Mouse (Mus musculus) liver, adult 2 months (tissue): Measurements from ENCODE around the gene Rph3al. TPM values are rescaled to one million over a fixed set of nuclear protein-coding genes. Genes with fewer than 3 reads are reported as not detected.
A peak's percentile ranks its signal among the peaks of the same experiment; 100 is the strongest.

Experiments used
- DNase-seq: peaks from one replicate; pipeline ENCODE4 v3.0.0-alpha.2; 2011; ENCODE audit warnings: low read depth, low spot score; ENCODE audit errors: extremely low read depth
- H3K27ac ChIP-seq: fragments of 200-500 bp; replicated peaks from 2 replicates; pipeline ENCODE4 v1.5.1; 2012; ENCODE audit warnings: low read depth, mild to moderate bottlenecking, control low read depth, inconsistent platforms, low read length; ENCODE audit not compliant: insufficient read depth
- H3K27me3 ChIP-seq: fragments of 200-500 bp; 2 replicates; pipeline ENCODE4 v1.6.1; 2012; ENCODE audit warnings: mild to moderate bottlenecking, moderate library complexity, low read length, inconsistent platforms; ENCODE audit not compliant: control insufficient read depth, insufficient read depth
- H3K36me3 ChIP-seq: fragments of 200-500 bp; 2 replicates; pipeline ENCODE4 v1.6.1; 2012; ENCODE audit warnings: low read length, inconsistent platforms; ENCODE audit not compliant: control insufficient read depth, insufficient read depth
- H3K4me1 ChIP-seq: fragments of 200-500 bp; 2 replicates; pipeline ENCODE4 v1.6.1; 2011; ENCODE audit warnings: low read length; ENCODE audit not compliant: control insufficient read depth, insufficient read depth
- H3K4me3 ChIP-seq: fragments of 200-500 bp; 2 replicates; pipeline ENCODE4 v1.5.1; 2011; ENCODE audit warnings: low read depth, mild to moderate bottlenecking, control low read depth, low read length, moderate library complexity; ENCODE audit not compliant: insufficient read depth
- H3K79me2 ChIP-seq: fragments of 200-500 bp; 2 replicates; pipeline ENCODE4 v1.6.1; 2012; ENCODE audit warnings: inconsistent platforms, mild to moderate bottlenecking, low read length, moderate library complexity; ENCODE audit not compliant: control insufficient read depth, insufficient read depth
- H3K9ac ChIP-seq: fragments of 200-500 bp; 2 replicates; pipeline ENCODE4 v1.6.1; 2012; ENCODE audit warnings: low read depth, mild to moderate bottlenecking, control low read depth, inconsistent platforms, low read length
- CTCF ChIP-seq: fragments of 200-500 bp; IDR thresholded peaks from 2 replicates; pipeline ENCODE4 v1.5.1; 2011; ENCODE audit warnings: low read depth, low read length, control low read depth
- POLR2A ChIP-seq: fragments of 200-500 bp; IDR thresholded peaks from 2 replicates; pipeline ENCODE4 v1.6.1; 2011; ENCODE audit warnings: low read length, control low read depth; ENCODE audit not compliant: insufficient read depth; ENCODE audit errors: extremely low read depth
- WGBS: fragments of 180-500 bp; shearing (Covaris S2); methylation state at CpG from one replicate; pipeline ENCODE4 v1.1.7; 2018; 5-methylcytosine and 5-hydroxymethylcytosine counted together
- polyA plus RNA-seq: library from polyadenylated mRNA; depleted of rRNA; stranded (reverse); fragments of >200 nt; gene quantifications from 2 replicates; pipeline ENCODE4 v1.2.3, GENCODE M21; 2012
- total RNA-seq: library from RNA; depleted of rRNA; stranded (reverse); fragments of >200 nt; gene quantifications from 2 replicates; pipeline ENCODE4 v1.2.3, GENCODE M21; 2014

The Rph3al gene
- total and polyA plus RNA-seq, 2 experiments: 1.3 to 2.4 TPM

DNA sequence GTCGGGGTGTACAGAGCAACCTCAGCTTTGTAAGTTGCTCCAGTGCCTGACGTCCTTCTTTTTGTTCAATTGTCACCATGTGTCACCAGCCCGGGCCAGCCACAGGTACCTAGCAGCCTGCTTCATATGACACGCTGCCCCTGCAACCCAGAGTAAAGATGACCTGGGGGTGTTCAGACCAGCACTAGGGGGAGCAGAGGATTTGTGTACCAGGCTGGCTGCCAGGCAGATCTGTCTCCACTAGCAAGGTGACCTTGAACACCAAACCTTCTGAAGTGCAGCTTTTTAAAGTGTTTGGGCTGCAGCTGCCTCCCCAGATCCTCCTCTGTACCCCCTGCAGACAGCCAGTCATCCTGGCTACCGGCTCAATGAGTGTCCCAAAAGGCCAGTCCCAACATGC, 9.0 kb upstream of the Rph3al start:
- Histone ChIP-seq H3K4me3 (no peak overlapping the region), H3K79me2 (no peaks in the 10 kb centered on the region), H3K4me1 (no peaks in the 10 kb centered on the region), H3K36me3 (no peaks in the 10 kb centered on the region), H3K9ac (no peak overlapping the region), H3K27me3 (no peaks in the 10 kb centered on the region), H3K27ac (no peak overlapping the region)
- TF ChIP-seq POLR2A (no peak), CTCF (no peak)
- 76% methylated on average over 5 of the region's 5 CpGs for WGBS
- DNase-seq: no peak

DNA sequence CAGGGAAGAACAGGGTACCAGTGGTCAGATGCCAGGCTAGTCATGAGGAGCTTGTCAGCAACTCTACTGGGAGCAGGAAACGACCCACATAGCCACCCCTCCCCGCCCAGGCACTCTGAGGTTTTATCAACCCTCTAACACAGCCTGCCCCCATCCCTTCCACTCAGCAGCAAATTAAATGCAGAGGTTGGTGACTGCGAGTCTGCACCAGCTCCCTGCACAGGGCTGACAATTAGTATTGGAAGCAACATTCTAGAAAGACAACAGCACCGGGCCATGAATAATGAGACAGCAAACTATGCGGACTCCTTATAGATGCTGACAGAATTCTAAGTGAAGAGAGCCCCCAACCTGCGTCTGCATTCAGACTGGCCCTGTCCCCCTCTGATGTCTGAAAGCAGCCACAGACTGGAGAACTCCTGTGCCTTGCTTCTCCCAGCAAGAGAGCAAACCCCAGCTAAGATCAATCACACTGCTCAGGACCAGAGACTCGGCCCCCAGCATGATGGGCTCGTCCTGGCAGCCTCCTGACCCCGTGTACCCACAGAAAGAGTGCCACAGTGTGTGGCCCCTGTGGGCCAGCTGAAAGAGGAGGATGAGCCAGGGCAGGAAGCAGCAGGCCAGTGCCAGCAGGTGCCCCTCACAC, 7.7 kb upstream of the Rph3al start:
- Histone ChIP-seq H3K4me1 (no peaks in the 10 kb centered on the region), H3K4me3 (no peak overlapping the region), H3K27ac (no peak overlapping the region), H3K27me3 (no peaks in the 10 kb centered on the region), H3K36me3 (no peaks in the 10 kb centered on the region), H3K9ac (no peak overlapping the region), H3K79me2 (no peaks in the 10 kb centered on the region)
- TF ChIP-seq CTCF: no peak
- TF ChIP-seq POLR2A: no peak
- 74% methylated on average over 9 of the region's 9 CpGs for WGBS
- DNase-seq: no peak

DNA sequence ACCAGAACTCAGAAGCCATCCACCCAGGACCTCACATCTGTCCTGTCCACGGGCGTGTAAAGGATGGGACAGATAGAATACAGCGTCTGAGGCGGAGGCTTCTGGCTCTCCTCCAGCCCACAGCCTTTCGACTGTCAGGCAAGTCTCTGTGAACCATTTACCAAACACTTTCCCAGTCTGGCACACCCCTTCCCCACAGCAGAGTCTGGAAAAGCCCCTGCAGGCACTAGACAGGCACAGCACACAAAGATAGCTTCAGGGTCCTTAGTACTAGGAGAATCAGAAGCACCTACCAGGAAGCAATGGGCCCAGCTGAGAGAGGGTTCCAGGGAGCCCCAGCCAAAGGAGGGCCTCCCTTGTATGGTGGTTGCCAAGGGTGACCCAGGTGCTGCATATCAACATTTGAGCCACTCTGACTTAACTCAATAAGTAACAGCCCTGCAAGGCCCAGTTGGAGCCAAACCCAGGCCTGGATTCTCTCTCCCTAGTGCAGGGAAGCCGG, 808 bp downstream of the Rph3al start:
- WGBS: 53% methylated on average over 6 of the region's 6 CpGs
- H3K4me1 ChIP-seq: 0 out of 2 replicates have a peak, but pooled peaks cover 3% of the 10 kb centered on the region
- H3K27me3 ChIP-seq: no peaks in the 10 kb centered on the region
- no peak for TF ChIP-seq POLR2A
- no peak for TF ChIP-seq CTCF
- no peak overlapping the region for H3K9ac ChIP-seq
- no peak overlapping the region for H3K4me3 ChIP-seq
- H3K79me2 ChIP-seq: no peaks in the 10 kb centered on the region
- DNase-seq: no peak
- H3K27ac ChIP-seq: no peak overlapping the region
- no peaks in the 10 kb centered on the region for H3K36me3 ChIP-seq

DNA sequence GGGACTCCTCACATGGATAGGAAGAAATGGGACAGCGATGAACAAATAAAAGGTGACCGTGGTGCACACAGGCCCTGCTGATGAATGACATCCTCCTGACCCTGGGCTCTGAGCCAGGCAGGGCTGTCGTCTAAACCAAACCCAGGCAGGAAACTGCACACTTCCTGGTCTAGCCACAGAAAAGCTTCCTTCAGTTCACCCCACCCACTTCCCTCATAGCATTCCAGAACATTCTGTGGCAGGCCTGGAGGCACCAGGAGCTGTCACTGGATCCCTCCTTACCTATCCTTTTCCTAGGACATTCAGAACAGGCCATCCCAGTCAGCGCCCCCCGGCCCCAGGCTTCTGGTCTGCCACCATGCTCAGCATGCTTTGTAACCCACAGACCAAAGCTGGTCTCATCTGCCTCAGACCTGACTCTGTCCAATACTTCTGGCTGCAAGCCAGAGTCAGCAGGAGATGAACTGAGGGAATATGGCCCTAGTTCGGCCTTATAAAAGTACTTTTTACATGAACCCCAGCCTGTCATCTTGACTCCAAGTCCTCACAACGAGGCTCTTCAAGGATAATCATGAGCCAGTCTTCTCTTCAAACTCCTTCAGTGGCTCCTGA, 2.3 kb downstream of the Rph3al start:
- 51% methylated on average over 7 of the region's 7 CpGs for WGBS
- DNase-seq: peak; percentile 33
- 0 out of 2 replicates have a peak, but pooled peaks cover 3% of the 10 kb centered on the region for H3K4me1 ChIP-seq
- H3K27ac ChIP-seq: peak overlapping the region; percentile 64
- no peak for TF ChIP-seq CTCF
- no peak for TF ChIP-seq POLR2A
- no peaks in the 10 kb centered on the region for H3K27me3 ChIP-seq
- H3K36me3 ChIP-seq: no peaks in the 10 kb centered on the region
- no peaks in the 10 kb centered on the region for H3K79me2 ChIP-seq
- no peak overlapping the region for H3K4me3 ChIP-seq
- no peak overlapping the region for H3K9ac ChIP-seq

DNA sequence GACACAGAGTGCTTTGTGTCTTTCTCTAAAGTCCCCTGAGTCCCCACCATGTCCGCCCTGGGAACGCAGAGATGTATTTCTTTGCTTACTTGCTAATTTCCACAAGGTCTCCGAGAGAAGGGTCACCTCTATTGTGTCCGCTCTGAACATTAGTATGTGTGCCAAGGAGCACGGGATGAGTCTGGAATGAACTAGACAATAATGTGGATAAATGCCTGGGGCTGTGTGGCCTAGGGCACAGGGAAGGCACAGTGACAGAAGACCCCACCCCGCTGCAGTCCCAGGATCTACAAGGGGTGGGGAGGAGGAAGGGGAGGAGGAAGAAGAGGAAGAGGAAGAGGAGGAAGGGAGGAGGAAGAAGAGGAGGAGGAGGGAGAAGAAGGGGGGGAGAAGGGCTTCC, 3.8 kb downstream of the Rph3al start:
- peak overlapping the region; percentile 15; the same call in 1 of the 2 replicates for H3K27ac ChIP-seq
- no peak for DNase-seq
- TF ChIP-seq CTCF (no peak), POLR2A (no peak)
- no peaks in the 10 kb centered on the region for H3K79me2 ChIP-seq
- 75% methylated on average over 6 of the region's 6 CpGs for WGBS
- no peak overlapping the region for H3K4me3 ChIP-seq
- H3K4me1 ChIP-seq: 0 out of 2 replicates have a peak, but pooled peaks cover 3% of the 10 kb centered on the region
- H3K36me3 ChIP-seq: no peaks in the 10 kb centered on the region
- no peak overlapping the region for H3K9ac ChIP-seq
- no peaks in the 10 kb centered on the region for H3K27me3 ChIP-seq

DNA sequence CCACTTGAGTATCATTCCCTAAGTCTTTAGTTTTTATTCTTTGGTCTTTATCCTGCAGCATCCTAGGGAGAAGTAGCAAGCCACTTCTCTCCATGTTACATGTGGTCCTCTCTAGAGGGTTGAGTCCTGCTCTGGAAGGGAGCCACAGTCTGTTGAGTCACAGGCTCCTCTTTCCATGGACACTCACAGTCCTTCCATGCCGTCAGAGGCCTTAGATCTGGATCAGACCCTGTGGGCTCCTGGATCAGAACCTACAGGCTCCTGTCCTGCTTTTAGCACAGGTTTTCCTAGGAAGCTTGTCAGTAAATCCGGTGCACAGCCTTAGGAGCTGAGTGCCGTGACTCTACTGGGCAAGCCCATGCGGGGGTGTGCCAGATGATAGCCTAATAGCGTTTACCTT, 4.9 kb downstream of the Rph3al start:
- H3K4me3 ChIP-seq: no peak overlapping the region
- 0 out of 2 replicates have a peak, but pooled peaks cover 3% of the 10 kb centered on the region for H3K4me1 ChIP-seq
- DNase-seq: no peak
- H3K27ac ChIP-seq: no peak overlapping the region
- H3K36me3 ChIP-seq: no peaks in the 10 kb centered on the region
- TF ChIP-seq CTCF (no peak), POLR2A (no peak)
- no peaks in the 10 kb centered on the region for H3K79me2 ChIP-seq
- no peak overlapping the region for H3K9ac ChIP-seq
- no peaks in the 10 kb centered on the region for H3K27me3 ChIP-seq
- 95% methylated on average over 5 of the region's 5 CpGs for WGBS
